Mouse (Mus musculus) stomach, postnatal 0 days (tissue): ENCODE results near the gene Syde2.

Source experiments
- CTCF ChIP-seq: IDR thresholded peaks from 2 replicates; pipeline ENCODE4 v1.5.1; 2016; ENCODE audit warnings: antibody characterized with exemption, low read depth, mild to moderate bottlenecking, moderate library complexity
- EP300 ChIP-seq: optimal IDR thresholded peaks from 2 replicates; pipeline ENCODE3; 2016; ENCODE audit warnings: antibody characterized with exemption

DNA sequence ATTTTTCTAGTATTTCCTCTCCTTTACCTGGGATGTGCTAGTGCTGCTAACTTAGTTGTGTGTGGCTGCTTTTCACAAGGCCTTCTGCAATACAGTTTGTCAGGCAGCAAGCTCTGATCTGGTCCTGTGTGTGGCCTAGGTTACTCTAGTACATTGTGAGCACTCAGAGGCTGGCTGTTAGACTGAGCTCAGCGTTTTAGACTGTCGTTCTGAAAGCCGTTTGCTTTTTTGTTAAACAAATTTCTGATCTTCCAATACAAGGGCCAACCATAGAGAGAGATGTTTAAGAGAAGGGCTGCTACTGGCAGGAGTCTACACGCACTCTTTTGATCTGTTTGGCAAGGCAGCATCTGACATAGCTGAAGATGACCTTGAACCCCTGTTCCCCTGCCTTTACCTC lies 47.7 kb upstream of the Syde2 start:
- TF ChIP-seq CTCF (no peak), EP300 (no peak)
